Mouse (Mus musculus): ENCODE data around the gene Gm10322. TPM values are rescaled to one million over a fixed set of nuclear protein-coding genes. Genes with fewer than 3 reads are reported as not detected.

Gm10322 gene
- 0.84 TPM in 1 of 2 replicates, not detected in the other for polyA plus RNA-seq (2015; fragmentation: Nextera tagmentation; extraction: Ambion mirVana)

DNA sequence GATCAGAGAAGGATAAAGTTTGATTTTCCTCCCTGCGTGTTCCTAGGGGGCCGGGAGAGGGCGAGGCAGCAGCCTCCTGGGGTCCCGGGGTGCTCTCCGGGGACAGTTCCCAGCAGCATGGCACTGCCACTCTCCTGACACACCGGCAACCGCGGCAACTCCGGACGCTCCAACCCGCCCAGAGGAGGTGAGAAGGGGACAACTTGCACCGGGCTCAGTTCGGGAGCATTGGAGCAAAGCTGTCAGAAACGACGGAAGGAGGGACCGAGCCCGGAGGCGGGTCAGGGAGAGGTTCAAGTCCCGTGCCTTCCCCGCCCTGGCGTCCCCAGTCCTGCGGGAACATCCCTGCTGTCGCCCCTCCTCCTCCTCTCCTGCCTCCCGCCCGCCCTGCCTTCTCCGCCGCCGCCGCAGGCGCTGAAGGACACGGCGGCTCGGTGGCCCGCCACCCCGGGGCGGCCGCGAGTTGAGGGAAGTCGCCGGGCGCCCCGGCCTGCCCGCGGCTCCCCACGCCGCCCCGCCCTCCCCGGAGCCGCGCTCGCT, at the start of gene Gm10322:
Gene Gm10322, plus strand, starts transcription at position 83 of the 540 bp plus-strand sequence.
- Histone ChIP-seq H3K36me3 (no peaks in the 10 kb centered on the region), H3K9ac (peak within 1 kb of the TSS; percentile 90), H3K4me2 (peak within 1 kb of the TSS; percentile 80), H3K4me3 (replicated peaks) (peak within 1 kb of the TSS; percentile 91), H3K27ac (peak within 1 kb of the TSS; percentile 89), H3K4me1 (peaks cover 19% of the 10 kb centered on the region), H3K9me3 (no peaks in the 10 kb centered on the region), H3K27me3 (replicated peaks) (no peaks in the 10 kb centered on the region)
- under 1% methylated on average over 48 of the region's 51 CpGs for WGBS
- peak; percentile 65 for ATAC-seq (ENCODE audit: insufficient read depth, low FRiP score, low read depth)

DNA sequence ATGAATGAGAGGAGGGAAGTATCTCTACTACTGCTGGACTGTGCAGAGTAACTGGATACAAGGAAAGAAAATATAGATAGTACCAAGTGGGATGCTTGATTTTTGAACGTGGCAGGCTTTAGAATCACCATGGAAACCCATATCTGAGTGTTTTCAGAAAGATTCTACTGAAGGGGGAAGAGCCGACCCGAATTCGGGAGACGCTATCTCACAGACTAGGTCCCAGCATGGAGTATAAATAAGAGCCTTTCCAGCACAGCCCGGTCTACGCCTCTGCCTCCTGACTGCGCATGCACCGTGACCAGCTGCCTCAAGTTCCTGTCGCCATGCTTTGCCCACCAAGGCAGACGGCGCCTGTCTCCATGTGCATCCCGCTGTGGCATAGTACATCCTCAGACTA, 48.9 kb upstream of the Gm10322 start:
- H3K4me2 ChIP-seq: no peak overlapping the region
- no peaks in the 10 kb centered on the region for H3K9me3 ChIP-seq
- H3K4me1 ChIP-seq: peaks cover 30% of the 10 kb centered on the region; the same call in 1 of the 2 replicates
- no peaks in the 10 kb centered on the region for H3K27me3 ChIP-seq (replicated peaks)
- H3K4me3 ChIP-seq (replicated peaks): no peak overlapping the region
- 85% methylated on average over 13 of the region's 13 CpGs for WGBS
- no peak overlapping the region for H3K9ac ChIP-seq
- ATAC-seq (ENCODE audit: insufficient read depth, low FRiP score, low read depth): no peak
- H3K27ac ChIP-seq: no peak overlapping the region
- H3K36me3 ChIP-seq: no peaks in the 10 kb centered on the region

DNA sequence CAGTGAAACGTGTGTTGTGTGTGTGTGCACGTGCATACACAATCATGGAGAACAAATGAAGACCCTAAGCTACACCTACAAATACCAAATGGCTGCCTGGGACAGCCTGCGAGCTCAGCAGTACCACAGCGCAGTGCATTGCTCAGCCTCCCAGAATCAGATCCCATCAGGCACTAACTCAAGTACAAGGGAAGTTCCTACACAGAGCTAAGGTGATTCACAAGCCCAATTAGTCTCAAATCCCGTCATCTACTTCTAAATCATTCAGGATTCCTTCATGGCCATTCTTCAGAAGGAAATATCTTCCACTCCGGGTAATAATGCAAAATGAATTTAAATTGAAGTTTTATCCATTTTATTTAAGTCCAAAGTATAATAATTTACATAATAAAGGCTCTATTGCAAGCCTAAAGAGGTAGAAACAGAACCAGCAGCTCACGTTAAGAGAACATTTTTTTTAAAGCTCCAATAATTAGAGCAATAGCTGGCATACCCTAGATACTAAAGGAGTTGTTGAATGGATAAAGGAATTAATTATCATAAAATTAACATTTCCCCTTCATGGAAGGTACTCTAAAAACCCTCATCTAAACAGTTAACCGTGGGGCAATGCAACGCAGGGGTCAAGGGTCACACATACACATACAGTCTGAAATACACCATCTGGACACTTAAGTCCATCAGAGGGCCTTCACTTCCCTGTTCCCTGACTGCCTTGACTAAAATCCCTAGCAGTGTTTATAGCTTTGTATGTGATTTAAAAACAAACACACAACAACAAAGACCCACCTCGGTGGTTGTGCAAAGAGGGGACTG, 47.0 kb upstream of the Gm10322 start:
- Histone ChIP-seq H3K9ac (no peak overlapping the region), H3K4me1 (peaks cover 32% of the 10 kb centered on the region; the same call in 1 of the 2 replicates), H3K4me3 (replicated peaks) (no peak overlapping the region), H3K9me3 (no peaks in the 10 kb centered on the region; the same call in 1 of the 2 replicates), H3K36me3 (no peaks in the 10 kb centered on the region), H3K27me3 (replicated peaks) (no peaks in the 10 kb centered on the region), H3K27ac (no peak overlapping the region), H3K4me2 (no peak overlapping the region)
- ATAC-seq (ENCODE audit: insufficient read depth, low FRiP score, low read depth): no peak
- WGBS: 57% methylated on average over 10 of the region's 10 CpGs

DNA sequence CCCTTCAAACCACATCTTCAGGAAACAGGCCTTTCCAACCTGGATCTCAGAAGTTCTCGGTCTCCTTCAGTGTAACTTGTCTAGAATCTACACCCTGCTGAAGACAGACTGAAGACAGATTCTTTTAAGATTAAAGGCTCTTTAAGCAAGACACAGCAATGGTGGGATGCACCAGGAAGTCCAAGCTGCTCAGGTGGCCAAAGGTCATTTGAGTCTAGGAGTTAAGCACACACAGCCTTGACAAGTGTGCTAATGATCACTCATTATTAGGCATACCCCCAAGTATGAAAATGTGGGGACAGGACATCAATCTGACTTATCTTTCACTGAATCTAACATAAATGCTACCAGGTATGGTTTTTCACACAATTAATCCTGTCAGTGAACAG, 46.4 kb upstream of the Gm10322 start:
- Histone ChIP-seq H3K9me3 (no peaks in the 10 kb centered on the region; the same call in 1 of the 2 replicates), H3K9ac (no peak overlapping the region), H3K36me3 (no peaks in the 10 kb centered on the region), H3K27ac (no peak overlapping the region), H3K4me3 (replicated peaks) (no peak overlapping the region), H3K27me3 (replicated peaks) (no peaks in the 10 kb centered on the region), H3K4me2 (no peak overlapping the region), H3K4me1 (peaks cover 32% of the 10 kb centered on the region; the same call in 1 of the 2 replicates)
- ATAC-seq (ENCODE audit: insufficient read depth, low FRiP score, low read depth): no peak
- WGBS: 76% methylated on average over 1 of the region's 1 CpGs

DNA sequence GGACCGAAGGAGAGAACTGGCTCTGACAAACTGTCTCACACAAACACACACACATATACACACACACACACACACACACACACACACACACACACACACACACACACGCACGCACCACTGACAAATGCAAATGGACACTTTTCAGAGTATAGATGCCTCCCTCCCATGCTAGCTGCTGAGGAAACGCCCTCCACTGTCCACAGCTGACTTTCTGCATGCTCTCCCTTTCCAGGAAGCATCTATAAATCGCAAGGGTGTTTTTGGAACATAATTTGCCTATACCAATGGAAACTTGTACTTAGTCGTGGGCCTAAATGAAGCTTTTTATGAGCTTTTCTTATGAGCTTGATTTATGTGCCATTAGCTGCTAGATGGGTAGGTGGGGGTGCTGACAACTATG, 45.5 kb upstream of the Gm10322 start:
- H3K4me3 ChIP-seq (replicated peaks): no peak overlapping the region
- H3K9ac ChIP-seq: no peak overlapping the region
- no peaks in the 10 kb centered on the region for H3K27me3 ChIP-seq (replicated peaks)
- H3K4me2 ChIP-seq: no peak overlapping the region
- peak overlapping the region; percentile 69; the same call in 1 of the 2 replicates for H3K27ac ChIP-seq
- H3K4me1 ChIP-seq: peaks cover 32% of the 10 kb centered on the region; the same call in 1 of the 2 replicates
- H3K36me3 ChIP-seq: no peaks in the 10 kb centered on the region
- WGBS: 63% methylated on average over 6 of the region's 6 CpGs
- H3K9me3 ChIP-seq: no peaks in the 10 kb centered on the region; the same call in 1 of the 2 replicates
- ATAC-seq (ENCODE audit: insufficient read depth, low FRiP score, low read depth): no peak

DNA sequence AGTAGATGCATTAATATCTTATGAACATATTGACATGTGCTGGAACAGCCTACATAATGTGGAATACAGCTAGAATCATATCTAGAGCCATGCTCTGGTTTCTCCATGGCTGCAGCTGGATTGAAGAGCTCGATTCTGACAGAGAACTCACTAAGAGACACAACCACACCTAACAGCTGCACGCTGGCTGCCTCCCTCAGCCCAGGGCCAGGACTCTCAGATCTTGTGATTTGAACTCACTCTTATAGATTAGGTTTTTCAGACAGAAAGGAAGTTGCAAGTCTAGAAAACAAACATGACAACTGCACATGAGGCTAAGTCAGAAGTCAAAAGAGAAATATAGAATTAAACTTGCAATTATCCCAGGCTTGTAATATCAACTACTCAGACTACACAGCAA, 45.1 kb upstream of the Gm10322 start:
- Histone ChIP-seq H3K4me2 (no peak overlapping the region), H3K4me1 (peaks cover 33% of the 10 kb centered on the region; the same call in 1 of the 2 replicates), H3K27ac (peak overlapping the region; percentile 69; the same call in 1 of the 2 replicates), H3K4me3 (replicated peaks) (no peak overlapping the region), H3K9me3 (no peaks in the 10 kb centered on the region; the same call in 1 of the 2 replicates), H3K9ac (no peak overlapping the region), H3K27me3 (replicated peaks) (no peaks in the 10 kb centered on the region), H3K36me3 (no peaks in the 10 kb centered on the region)
- 40% methylated on average over 2 of the region's 2 CpGs for WGBS
- no peak for ATAC-seq (ENCODE audit: insufficient read depth, low FRiP score, low read depth)

DNA sequence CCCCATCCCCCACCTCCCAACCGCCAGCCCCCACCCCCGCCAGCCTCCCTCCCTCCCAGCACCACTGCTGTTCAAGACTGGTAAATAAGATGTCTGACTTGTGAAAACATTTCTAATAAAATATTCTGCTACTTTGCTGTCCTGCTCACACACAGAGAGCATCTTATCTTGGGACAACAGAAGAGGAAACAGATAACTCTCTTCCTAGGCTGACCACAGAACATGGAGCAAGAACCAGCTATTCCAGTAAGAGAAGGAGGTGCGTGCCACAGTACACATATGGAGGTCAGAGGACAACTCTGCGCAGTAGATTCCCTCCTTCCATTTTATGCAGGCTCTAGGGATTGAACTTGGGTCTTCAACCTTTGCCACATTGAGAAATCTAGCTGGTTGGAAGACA, 44.6 kb upstream of the Gm10322 start:
- no peak for ATAC-seq (ENCODE audit: insufficient read depth, low FRiP score, low read depth)
- 64% methylated on average over 4 of the region's 4 CpGs for WGBS

DNA sequence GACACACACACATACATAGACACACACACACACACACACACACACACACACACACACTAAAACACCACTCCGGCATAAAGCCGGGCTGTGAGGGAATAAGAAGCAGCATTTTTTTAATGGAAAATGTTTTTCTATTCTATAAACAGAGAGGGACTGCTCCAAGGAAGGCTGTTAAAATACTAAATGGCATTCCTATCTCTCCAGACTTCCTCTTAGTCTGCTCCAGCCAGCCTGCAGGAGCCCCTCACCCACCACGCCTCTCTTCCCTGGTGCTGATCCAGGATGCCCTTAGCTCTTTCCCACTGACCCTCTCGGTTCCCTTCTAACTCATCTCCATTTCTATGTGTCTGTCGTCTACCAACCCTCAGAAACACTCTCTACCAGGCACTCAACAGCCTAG, 43.9 kb upstream of the Gm10322 start:
- Histone ChIP-seq H3K27me3 (replicated peaks) (no peaks in the 10 kb centered on the region), H3K9ac (no peak overlapping the region), H3K4me2 (no peak overlapping the region), H3K36me3 (no peaks in the 10 kb centered on the region), H3K4me1 (peaks cover 38% of the 10 kb centered on the region; the same call in 1 of the 2 replicates), H3K27ac (peak overlapping the region; percentile 27; the same call in 1 of the 2 replicates), H3K4me3 (replicated peaks) (no peak overlapping the region), H3K9me3 (no peaks in the 10 kb centered on the region; the same call in 1 of the 2 replicates)
- ATAC-seq (ENCODE audit: insufficient read depth, low FRiP score, low read depth): no peak
- 49% methylated on average over 5 of the region's 5 CpGs for WGBS

More for the DNA sequence above, 44.6 kb upstream of the Gm10322 start:
- Histone ChIP-seq H3K9me3 (no peaks in the 10 kb centered on the region; the same call in 1 of the 2 replicates), H3K4me2 (no peak overlapping the region), H3K27me3 (replicated peaks) (no peaks in the 10 kb centered on the region), H3K9ac (no peak overlapping the region), H3K36me3 (no peaks in the 10 kb centered on the region), H3K27ac (no peak overlapping the region; the same call in 1 of the 2 replicates), H3K4me1 (peaks cover 33% of the 10 kb centered on the region; the same call in 1 of the 2 replicates), H3K4me3 (replicated peaks) (no peak overlapping the region)

DNA sequence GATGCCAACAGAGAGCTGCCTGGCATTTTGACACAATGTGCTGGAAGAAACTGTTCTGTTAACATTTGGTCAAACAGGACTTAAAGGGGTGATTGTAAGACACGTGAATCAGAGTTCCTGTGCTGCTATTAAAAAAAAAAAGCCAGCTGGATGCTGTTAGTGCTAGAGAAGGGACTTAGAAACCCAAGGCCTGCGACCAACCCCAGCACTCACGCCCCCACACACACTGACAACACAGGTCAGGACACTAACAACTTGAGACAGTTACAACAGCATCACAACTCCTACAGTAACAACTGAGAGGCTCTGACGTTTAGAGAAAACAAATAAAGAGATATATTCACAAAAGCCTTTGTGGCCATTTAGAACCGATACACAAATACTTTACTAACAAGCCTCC, 39.6 kb upstream of the Gm10322 start:
- H3K9me3 ChIP-seq: no peaks in the 10 kb centered on the region; the same call in 1 of the 2 replicates
- ATAC-seq (ENCODE audit: insufficient read depth, low FRiP score, low read depth): no peak
- H3K27ac ChIP-seq: peak overlapping the region; percentile 74
- peaks cover 38% of the 10 kb centered on the region for H3K4me1 ChIP-seq
- no peaks in the 10 kb centered on the region for H3K36me3 ChIP-seq
- 39% methylated on average over 5 of the region's 5 CpGs for WGBS
- no peaks in the 10 kb centered on the region for H3K27me3 ChIP-seq (replicated peaks)
- H3K4me3 ChIP-seq (replicated peaks): no peak overlapping the region
- no peak overlapping the region for H3K9ac ChIP-seq
- no peak overlapping the region for H3K4me2 ChIP-seq

DNA sequence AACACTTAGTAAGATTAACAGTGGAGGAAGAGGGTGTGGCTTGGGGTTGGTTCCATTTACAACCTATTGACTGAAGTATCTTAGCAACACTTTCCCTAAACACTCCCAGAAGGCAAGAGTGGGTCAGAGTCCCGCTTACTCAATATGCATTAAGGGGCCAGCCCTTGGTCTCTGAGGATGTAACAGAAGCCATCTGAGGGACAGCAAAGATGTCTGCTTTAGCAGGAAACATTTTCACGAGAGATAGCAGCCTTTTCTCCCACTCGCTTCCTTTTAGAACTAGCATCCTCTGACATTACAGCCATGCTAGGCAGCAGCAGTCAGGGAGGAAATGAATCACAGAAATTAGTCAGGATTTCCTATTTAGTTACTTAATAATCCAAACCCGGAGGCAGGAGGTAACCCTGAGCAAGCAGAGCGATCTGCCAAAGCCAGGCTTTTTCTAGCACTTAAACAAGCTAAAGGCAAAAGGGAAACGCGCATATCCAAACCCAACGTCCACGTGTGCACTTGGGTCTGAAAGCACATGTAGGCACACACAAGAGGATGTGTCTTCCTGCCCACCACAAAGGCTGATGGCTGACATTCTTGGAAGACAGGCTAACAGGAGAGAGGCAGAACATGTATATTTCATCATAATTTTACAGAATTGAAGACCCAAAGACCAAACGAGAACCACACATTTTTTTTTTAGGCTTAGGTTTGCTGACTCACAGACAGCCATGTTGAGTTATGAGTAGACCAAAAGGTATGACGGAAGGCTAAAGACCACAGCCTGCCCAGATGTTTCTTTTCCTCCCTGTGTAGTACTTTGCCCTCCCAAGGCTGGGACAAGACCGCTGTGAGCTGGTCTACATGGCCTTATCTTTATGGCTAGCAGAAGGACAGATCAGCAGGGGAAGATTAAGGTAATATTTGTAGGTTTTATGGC, 37.7 kb upstream of the Gm10322 start:
- Histone ChIP-seq H3K4me2 (peak overlapping the region; percentile 32), H3K36me3 (no peaks in the 10 kb centered on the region), H3K4me3 (replicated peaks) (0 out of 2 replicates have a peak overlapping the region, but pooled peaks have one; percentile 2), H3K27me3 (replicated peaks) (no peaks in the 10 kb centered on the region), H3K4me1 (peaks cover 29% of the 10 kb centered on the region), H3K27ac (peak overlapping the region; percentile 74), H3K9me3 (no peaks in the 10 kb centered on the region; the same call in 1 of the 2 replicates), H3K9ac (no peak overlapping the region; the same call in 1 of the 2 replicates)
- peak; percentile 73 for ATAC-seq (ENCODE audit: insufficient read depth, low FRiP score, low read depth)
- 22% methylated on average over 12 of the region's 12 CpGs for WGBS

DNA sequence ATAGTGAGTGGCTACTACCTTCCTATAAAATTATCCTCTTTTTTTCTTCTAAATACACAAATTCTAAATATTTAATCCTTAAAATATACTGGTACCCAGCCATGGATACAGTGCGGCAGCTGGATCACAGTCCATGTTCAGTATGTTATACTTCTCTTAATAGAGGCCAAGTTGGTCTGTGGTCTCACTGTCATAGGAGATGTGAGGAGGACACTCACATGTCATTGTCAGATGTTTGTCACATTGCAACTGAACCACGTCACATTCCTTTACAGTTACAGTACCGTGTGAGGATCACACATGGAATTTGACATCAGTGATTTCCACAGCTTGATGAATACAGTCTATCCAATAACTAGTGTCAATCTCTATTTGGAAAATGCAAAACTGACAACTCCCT, 36.2 kb upstream of the Gm10322 start:
- Histone ChIP-seq H3K9ac (no peak overlapping the region), H3K4me1 (peaks cover 29% of the 10 kb centered on the region), H3K36me3 (no peaks in the 10 kb centered on the region), H3K27ac (no peak overlapping the region), H3K4me3 (replicated peaks) (no peak overlapping the region), H3K4me2 (no peak overlapping the region), H3K9me3 (no peaks in the 10 kb centered on the region), H3K27me3 (replicated peaks) (no peaks in the 10 kb centered on the region)
- no peak for ATAC-seq (ENCODE audit: insufficient read depth, low FRiP score, low read depth)
- 86% methylated on average over 3 of the region's 3 CpGs for WGBS

Data from stomach, embryonic 15.5 days (tissue).